Mouse (Mus musculus): ENCODE data around the gene Sptbn4.
"Not testable (repeated sequence)": the region's sequence is repeated elsewhere in the genome, so short reads cannot be mapped to it uniquely, and the experiment has no call there.

The Sptbn4 gene

GRCm38 (mm10) chr7:27447419-27448286 is at the start of gene Sptbn4, which contains the start of gene Blvrb:
TSS of gene Sptbn4 (minus strand) at chr7:27447686.
TSS of gene Blvrb (plus strand) at chr7:27447978.
- DNase-seq (ENCODE audit: low spot score), result peak; percentile 98

- not testable (repeated sequence) for DNase-seq (ENCODE audit: low spot score)
These were observed 47.3 kb upstream of the Sptbn4 start for GRCm38 (mm10) chr7:27494659-27495367.

GRCm38 (mm10) chr7:27493450-27493849 is 46.0 kb upstream of the Sptbn4 start:
- DNase-seq (ENCODE audit: low spot score), result no peak

- DNase-seq (ENCODE audit: low spot score), result no peak
These were observed 45.5 kb upstream of the Sptbn4 start for GRCm38 (mm10) chr7:27493022-27493421.

GRCm38 (mm10) chr7:27491856-27492255 is 44.4 kb upstream of the Sptbn4 start:
- DNase-seq (ENCODE audit: low spot score), result no peak

GRCm38 (mm10) chr7:27490543-27491329 is 43.2 kb upstream of the Sptbn4 start:
- peak; percentile 87 for DNase-seq (ENCODE audit: low spot score)

GRCm38 (mm10) chr7:27490227-27490542 is 42.7 kb upstream of the Sptbn4 start:
- no peak for DNase-seq (ENCODE audit: low spot score)

GRCm38 (mm10) chr7:27489270-27489869 is 41.9 kb upstream of the Sptbn4 start:
- no peak for DNase-seq (ENCODE audit: low spot score)

GRCm38 (mm10) chr7:27487740-27488268 is 40.3 kb upstream of the Sptbn4 start:
- DNase-seq (ENCODE audit: low spot score), result peak; percentile 58

- peak; percentile 98 for DNase-seq (ENCODE audit: low spot score)
These were observed 39.5 kb upstream of the Sptbn4 start, which contains the start of gene Sertad1 for GRCm38 (mm10) chr7:27486770-27487697. TSS of gene Sertad1 (plus strand) at chr7:27486910.

- peak; percentile 41 for DNase-seq (ENCODE audit: low spot score)
These were observed 38.8 kb upstream of the Sptbn4 start for GRCm38 (mm10) chr7:27486102-27486769.

GRCm38 (mm10) chr7:27483860-27484259 is 36.4 kb upstream of the Sptbn4 start:
- DNase-seq (ENCODE audit: low spot score), result no peak

GRCm38 (mm10) chr7:27481627-27481969 is 34.1 kb upstream of the Sptbn4 start:
- peak; percentile 91 for DNase-seq (ENCODE audit: low spot score)

- DNase-seq (ENCODE audit: low spot score), result no peak
These were observed 33.6 kb upstream of the Sptbn4 start for GRCm38 (mm10) chr7:27480927-27481626.

GRCm38 (mm10) chr7:27480506-27480905 is 33.0 kb upstream of the Sptbn4 start:
- DNase-seq (ENCODE audit: low spot score), result no peak

GRCm38 (mm10) chr7:27479750-27480149 is 32.3 kb upstream of the Sptbn4 start:
- DNase-seq (ENCODE audit: low spot score), result no peak

GRCm38 (mm10) chr7:27478561-27478960 is 31.1 kb upstream of the Sptbn4 start:
- no peak for DNase-seq (ENCODE audit: low spot score)

- no peak for DNase-seq (ENCODE audit: low spot score)
These were observed 28.7 kb upstream of the Sptbn4 start for GRCm38 (mm10) chr7:27476098-27476635.

- no peak for DNase-seq (ENCODE audit: low spot score)
These were observed 28.1 kb upstream of the Sptbn4 start for GRCm38 (mm10) chr7:27475596-27475995.
